Comparison of ENCODE assay signal across 8 mouse cellular contexts in the genomic region with DNA sequence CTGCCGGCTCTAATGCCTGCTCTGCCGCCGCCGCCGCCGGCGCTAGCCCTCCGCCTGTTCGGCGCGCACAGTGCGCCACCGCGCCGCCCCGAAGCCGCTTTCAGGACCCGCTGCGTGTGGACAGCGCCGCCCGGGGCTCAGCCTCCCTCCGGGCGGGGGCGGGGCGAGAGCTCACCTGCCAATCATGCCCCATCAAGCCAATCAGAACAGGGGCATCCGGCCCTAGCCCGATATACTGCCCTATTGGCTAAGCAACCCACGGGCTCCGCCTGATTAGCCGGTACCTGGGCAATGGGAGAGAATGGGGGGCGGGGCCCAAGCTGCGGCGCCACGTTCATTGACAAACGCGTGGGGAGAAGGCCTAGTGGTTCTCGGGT. TPM values are rescaled to one million over a fixed set of nuclear protein-coding genes. Genes with fewer than 3 reads are reported as not detected.
DNase-seq lines count a peak whose midpoint lies in the region; ATAC-seq lines count a peak whose summit lies in the region.

No protein-coding gene starts in this region.

- peak; percentile 97 for DNase-seq in Muller cell, postnatal 12 days (ENCODE audit: inconsistent ontology term)
- peak; percentile 53 for DNase-seq in cerebellum, adult 9-11 months
- DNase-seq in frontal cortex, postnatal 14 days (ENCODE audit: low spot score in 2 of 2): peak; percentile 45 to 57
- DNase-seq in layer of hippocampus, postnatal 25 days (ENCODE audit: extremely low spot score in 1 of 2, low spot score in 1 of 2): peak; percentile 39 to 65
- peak; percentile 92 for DNase-seq in lung, postnatal 10 days
- peak; percentile 86 for DNase-seq in ovary, postnatal 14 days (ENCODE audit: low spot score)
- DNase-seq in thymus, postnatal 0 days (ENCODE audit: low spot score): peak; percentile 85

- H3K4me1 ChIP-seq in hindbrain, embryonic 12.5 days: peaks cover 22% of the 10 kb centered on the region

- H3K27ac ChIP-seq in hindbrain, embryonic 12.5 days: 0 out of 2 replicates have a peak overlapping the region, but pooled peaks have one; percentile 62

- peak; percentile 98 for ATAC-seq in hindbrain, embryonic 12.5 days (ENCODE audit: low FRiP score)

- peak overlapping the region; percentile 48 for H3K4me3 ChIP-seq in hindbrain, embryonic 12.5 days

- H3K9ac ChIP-seq in hindbrain, embryonic 12.5 days: peak overlapping the region; percentile 70

- peak overlapping the region; percentile 70 for H3K4me2 ChIP-seq in hindbrain, embryonic 12.5 days (replicated peaks)

- no peaks in the 10 kb centered on the region for H3K36me3 ChIP-seq in hindbrain, embryonic 12.5 days

- WGBS in hindbrain, embryonic 12.5 days: under 1% methylated on average over 38 of the region's 38 CpGs

- no peaks in the 10 kb centered on the region for H3K9me3 ChIP-seq in hindbrain, embryonic 12.5 days (replicated peaks)

- H3K27me3 ChIP-seq in hindbrain, embryonic 12.5 days: peaks cover 98% of the 10 kb centered on the region

RNA-seq across cellular contexts. Expression of a gene that starts 5.9 kb away (rescaled TPM):
- 8.5 and 8.6 TPM in 2 replicates for polyA plus RNA-seq in hindbrain, embryonic 12.5 days (2016; fragmentation: Nextera tagmentation; extraction: Ambion mirVana)
- total RNA-seq in layer of hippocampus, postnatal 25 days (2021): under 1 TPM; 0.07 to 0.21 TPM
- 0.03 and 0.21 TPM in 2 replicates for polyA plus RNA-seq in thymus, postnatal 0 days (2015; fragmentation: Nextera tagmentation; extraction: Ambion mirVana)

RNA-seq across cellular contexts. Expression of a gene that starts 51.3 kb away (rescaled TPM):
- polyA plus RNA-seq in hindbrain, embryonic 12.5 days (2016; fragmentation: Nextera tagmentation; extraction: Ambion mirVana): 34.4 and 34.6 TPM in 2 replicates
- 10 to 100 TPM; 48.8 to 70.9 TPM for total RNA-seq in layer of hippocampus, postnatal 25 days (2021)
- polyA plus RNA-seq in thymus, postnatal 0 days (2015; fragmentation: Nextera tagmentation; extraction: Ambion mirVana): 49.7 and 65.8 TPM in 2 replicates

Comparison
In these comparisons a context has a peak if more than half of its experiments do, and no peak if none do; other contexts are left out.
1. Peak in every context shown above with its lines: DNase-seq, ATAC-seq, H3K4me3 ChIP-seq and H3K27ac ChIP-seq.